Mouse (Mus musculus) CH12.LX (cell line): ENCODE measurements at regions not wholly inside any gene's neighbourhood (a gene's known extent, or its start where the extent isn't known, plus 50 kb on each side); places are given as distances from the start of the nearest gene placed in this dataset.

Experiments used
- DNase-seq: peaks from one replicate; pipeline ENCODE4 v3.0.0-alpha.2; 2013; ENCODE audit errors: extremely low read depth
- H3K27ac ChIP-seq: 2 replicates; pipeline ENCODE4 v1.5.1; 2012; ENCODE audit warnings: low read depth, mild to moderate bottlenecking, control low read depth, moderate library complexity; ENCODE audit not compliant: insufficient read depth
- H3K27me3 ChIP-seq: replicated peaks from 2 replicates; pipeline ENCODE3; 2012; ENCODE audit warnings: inconsistent platforms
- H3K36me3 ChIP-seq, 2 experiments: replicated peaks in 1 of 2; 2 replicates each; pipeline versions ENCODE3 to v1.6.1; 2012; ENCODE audit warnings: inconsistent platforms in 1 of 2, low read length in 1 of 2, mild to moderate bottlenecking in 1 of 2, mixed read lengths in 1 of 2, moderate library complexity in 1 of 2; ENCODE audit not compliant: control insufficient read depth in 1 of 2, insufficient read depth in 1 of 2
- H3K4me1 ChIP-seq, 2 experiments: 2 replicates each; pipeline ENCODE4 v1.6.1; 2012; ENCODE audit warnings: inconsistent platforms in 1 of 2, moderate library complexity in 1 of 2; ENCODE audit not compliant: insufficient read depth in 2 of 2, control insufficient read depth in 1 of 2
- H3K4me2 ChIP-seq: 2 replicates; pipeline ENCODE4 v1.6.1; 2012; ENCODE audit warnings: low read depth, mild to moderate bottlenecking, control low read depth; ENCODE audit not compliant: poor library complexity, insufficient read depth, severe bottlenecking
- H3K4me3 ChIP-seq, 3 experiments: fragments of 150-350 bp in 1 of 3; sonication (generic) in 1 of 3; replicated peaks in 1 of 3; 2 replicates each; pipeline versions ENCODE3 to v1.5.1; 2011 to 2012; ENCODE audit warnings: low read depth in 2 of 3, low read length in 2 of 3, mild to moderate bottlenecking in 2 of 3, moderate library complexity in 2 of 3, control low read depth in 1 of 3, improper control_type of control experiment in 1 of 3, inconsistent platforms in 1 of 3, mixed read lengths in 1 of 3; ENCODE audit not compliant: poor library complexity in 1 of 3
- H3K79me2 ChIP-seq: replicated peaks from 2 replicates; pipeline ENCODE4 v1.6.1; 2012; ENCODE audit warnings: mild to moderate bottlenecking, moderate library complexity; ENCODE audit not compliant: control insufficient read depth, poor library complexity, insufficient read depth, severe bottlenecking; ENCODE audit errors: extremely low read depth
- H3K9ac ChIP-seq: 2 replicates; pipeline ENCODE4 v1.6.1; 2012; ENCODE audit warnings: low read depth, mild to moderate bottlenecking, control low read depth, moderate library complexity; ENCODE audit not compliant: insufficient read depth
- H3K9me3 ChIP-seq: replicated peaks from 2 replicates; pipeline ENCODE3; 2012; ENCODE audit warnings: low read length, inconsistent platforms, mixed read lengths
- BHLHE40 ChIP-seq: IDR thresholded peaks from 2 replicates; pipeline ENCODE4 v1.6.1; 2011; ENCODE audit warnings: mild to moderate bottlenecking, low read depth, low read length, improper control_type of control experiment
- CTCF ChIP-seq, 2 experiments: IDR thresholded peaks in 1 of 2; conservative IDR thresholded peaks in 1 of 2; 2 replicates each; pipeline ENCODE4 v1.5.1; 2011 to 2012; ENCODE audit warnings: low read depth in 2 of 2, low read length in 2 of 2, improper control_type of control experiment in 1 of 2, inconsistent platforms in 1 of 2, mild to moderate bottlenecking in 1 of 2, moderate library complexity in 1 of 2
- ETS1 ChIP-seq: conservative IDR thresholded peaks from 2 replicates; pipeline ENCODE4 v1.6.1; 2012; ENCODE audit warnings: low read depth, mild to moderate bottlenecking, inconsistent platforms, low read length, improper control_type of control experiment, moderate library complexity
- GABPA ChIP-seq: IDR thresholded peaks from 2 replicates; pipeline ENCODE4 v1.6.1; 2012; ENCODE audit warnings: low read depth, low read length, improper control_type of control experiment, inconsistent platforms; ENCODE audit not compliant: insufficient replicate concordance
- HCFC1 ChIP-seq: IDR thresholded peaks from 2 replicates; pipeline ENCODE4 v1.6.1; 2012; ENCODE audit warnings: low read depth, mild to moderate bottlenecking, inconsistent platforms, low read length, improper control_type of control experiment
- IRF4 ChIP-seq: IDR thresholded peaks from 2 replicates; pipeline ENCODE4 v1.6.1; 2014; ENCODE audit warnings: low read depth, mild to moderate bottlenecking, inconsistent platforms, low read length, improper control_type of control experiment
- JUND ChIP-seq: conservative IDR thresholded peaks from 2 replicates; pipeline ENCODE4 v1.6.1; 2011; ENCODE audit warnings: low read depth, low read length, improper control_type of control experiment
- MAX ChIP-seq: IDR thresholded peaks from 2 replicates; pipeline ENCODE4 v1.6.1; 2011; ENCODE audit warnings: low read length, improper control_type of control experiment
- MAZ ChIP-seq: IDR thresholded peaks from 2 replicates; pipeline ENCODE4 v1.6.1; 2012; ENCODE audit warnings: low read depth, mild to moderate bottlenecking, inconsistent platforms, low read length, improper control_type of control experiment, moderate library complexity
- MEF2A ChIP-seq: IDR thresholded peaks from 2 replicates; pipeline ENCODE4 v1.6.1; 2014; ENCODE audit warnings: low read depth, mild to moderate bottlenecking, inconsistent platforms, low read length, improper control_type of control experiment, borderline replicate concordance
- NRF1 ChIP-seq: IDR thresholded peaks from 2 replicates; pipeline ENCODE4 v1.6.1; 2014; ENCODE audit warnings: low read depth, mild to moderate bottlenecking, inconsistent platforms, low read length, improper control_type of control experiment, moderate library complexity
- PAX5 ChIP-seq: IDR thresholded peaks from 2 replicates; pipeline ENCODE4 v1.6.1; 2012; ENCODE audit warnings: low read length, inconsistent platforms, mixed read lengths
- POLR2A ChIP-seq: IDR thresholded peaks from 2 replicates; pipeline ENCODE4 v1.6.1; 2011; ENCODE audit warnings: low read depth, mild to moderate bottlenecking, improper control_type of control experiment, low read length
- RAD21 ChIP-seq: IDR thresholded peaks from 2 replicates; pipeline ENCODE4 v1.6.1; 2011; ENCODE audit warnings: low read depth, mild to moderate bottlenecking, low read length, improper control_type of control experiment, moderate library complexity
- SIN3A ChIP-seq: IDR thresholded peaks from 2 replicates; pipeline ENCODE4 v1.6.1; 2012; ENCODE audit warnings: low read length, improper control_type of control experiment, inconsistent platforms
- SMC3 ChIP-seq: IDR thresholded peaks from 2 replicates; pipeline ENCODE4 v1.6.1; 2011; ENCODE audit warnings: low read depth, low read length, improper control_type of control experiment
- TCF12 ChIP-seq: IDR thresholded peaks from 2 replicates; pipeline ENCODE4 v1.6.1; 2014; ENCODE audit warnings: low read depth, mild to moderate bottlenecking, inconsistent platforms, low read length, improper control_type of control experiment
- UBTF ChIP-seq: IDR thresholded peaks from 2 replicates; pipeline ENCODE4 v1.6.1; 2012; ENCODE audit warnings: low read depth, mild to moderate bottlenecking, inconsistent platforms, low read length, improper control_type of control experiment, moderate library complexity
- USF1 ChIP-seq: IDR thresholded peaks from 2 replicates; pipeline ENCODE4 v1.6.1; 2014; ENCODE audit warnings: low read depth, mild to moderate bottlenecking, inconsistent platforms, low read length, improper control_type of control experiment
- ZKSCAN1 ChIP-seq: IDR thresholded peaks from 2 replicates; pipeline ENCODE4 v1.6.1; 2012; ENCODE audit warnings: low read depth, inconsistent platforms, low read length, improper control_type of control experiment, borderline replicate concordance
- ZMIZ1 ChIP-seq: IDR thresholded peaks from 2 replicates; pipeline ENCODE4 v1.6.1; 2012; ENCODE audit warnings: low read depth, mild to moderate bottlenecking, inconsistent platforms, low read length, improper control_type of control experiment
- ZNF384 ChIP-seq: IDR thresholded peaks from 2 replicates; pipeline ENCODE4 v1.6.1; 2012; ENCODE audit warnings: low read depth, low read length, improper control_type of control experiment, inconsistent platforms
- dilution Hi-C: fragments of 300-500 bp; cut with MboI; formaldehyde crosslinking; loops from 2 replicates; pipeline ENCODE4 v1.14.3; 2020; ENCODE audit warnings: low sequenced_read_pairs; ENCODE audit not compliant: extremely low pct_unique_long_range_greater_than_20kb, extremely low pct_ligation_motif_present
- in situ Hi-C: fragments of 300-500 bp; cut with MboI; formaldehyde crosslinking; loops from 3 replicates; pipeline ENCODE4 v1.14.3; 2019; ENCODE audit warnings: low sequenced_read_pairs, low pct_ligation_motif_present, low pct_unique_long_range_greater_than_20kb, mixed read lengths

- Histone ChIP-seq H3K79me2 (no peaks in the 10 kb centered on the region), H3K4me2 (no peak overlapping the region), H3K4me3 (no peak overlapping the region), H3K9me3 (no peaks in the 10 kb centered on the region), H3K4me1 (no peaks in the 10 kb centered on the region), H3K27me3 (no peaks in the 10 kb centered on the region), H3K9ac (no peak overlapping the region), H3K27ac (no peak overlapping the region), H3K36me3 (no peaks in the 10 kb centered on the region)
- no peak for DNase-seq
- no peak for TF ChIP-seq ETS1
- no peak for TF ChIP-seq GABPA
- TF ChIP-seq NRF1, result no peak
- no peak for TF ChIP-seq MEF2A
- no peak for TF ChIP-seq SIN3A
- no peak for TF ChIP-seq UBTF
- no peak for TF ChIP-seq ZNF384
- TF ChIP-seq ZKSCAN1, result no peak
- TF ChIP-seq SMC3, result no peak
- TF ChIP-seq PAX5, result no peak
- no peak for TF ChIP-seq BHLHE40
- no peak for TF ChIP-seq IRF4
- no peak for TF ChIP-seq ZMIZ1
- TF ChIP-seq JUND, result no peak
- TF ChIP-seq RAD21, result no peak
- no peak for TF ChIP-seq MAZ
- no peak for TF ChIP-seq POLR2A
- no peak for TF ChIP-seq MAX
- TF ChIP-seq HCFC1, result no peak
- dilution Hi-C loops, result no loop called here
- in situ Hi-C loops, result no loop called here
These were observed 59.3 kb upstream of the Tmco5 start for GRCm38 (mm10) chr2:116819016-116819687.

GRCm38 (mm10) chr2:116820831-116821745 lies 57.4 kb upstream of the Tmco5 start:
- no peak overlapping the region for H3K9ac ChIP-seq
- dilution Hi-C loops, result no loop called here
- no peaks in the 10 kb centered on the region for H3K27me3 ChIP-seq
- no peak overlapping the region for H3K4me3 ChIP-seq
- H3K27ac ChIP-seq, result no peak overlapping the region
- TF ChIP-seq CTCF (conservative IDR thresholded peaks at IDR 0.05 in 1 of 2, IDR thresholded peaks at IDR 0.05 in 1 of 2; ENCODE audit: low read depth in 2 of 2, low read length in 2 of 2) (peak in 1 of 2 experiments; percentile 64; a peak in 2 of 4 replicates), RAD21 (peak; percentile 71), IRF4 (no peak), TCF12 (no peak), SMC3 (peak; percentile 53), USF1 (no peak)
- H3K9me3 ChIP-seq, result no peaks in the 10 kb centered on the region
- DNase-seq, result no peak
- H3K36me3 ChIP-seq, result no peaks in the 10 kb centered on the region
- H3K4me1 ChIP-seq, result no peaks in the 10 kb centered on the region
- no peaks in the 10 kb centered on the region for H3K79me2 ChIP-seq
- no peak overlapping the region; the same call in 1 of the 2 replicates for H3K4me2 ChIP-seq
- in situ Hi-C loops, result no loop called here
